Mouse (Mus musculus): Measurements from ENCODE around the gene Akr1d1.

Gene Akr1d1

DNA sequence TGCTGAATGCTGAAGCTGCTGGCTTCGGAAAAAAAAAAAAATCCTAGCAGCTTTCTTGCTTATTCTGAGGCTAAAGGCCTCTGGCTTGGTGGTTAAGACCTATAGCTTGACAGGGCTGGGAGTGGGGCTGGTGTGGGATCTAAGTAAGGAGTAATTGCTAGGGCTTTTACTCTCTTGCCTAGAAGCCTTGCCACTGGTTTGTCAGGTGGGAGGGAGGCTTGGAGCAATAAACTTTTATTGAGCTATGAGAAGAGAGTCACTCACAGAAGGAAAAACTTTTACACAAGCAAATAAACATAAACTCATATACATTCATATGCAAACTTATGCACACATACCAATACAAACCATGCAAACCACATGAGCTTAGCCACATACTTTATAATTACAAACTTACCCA is 42.0 kb downstream of the Akr1d1 start:
- no peak for DNase-seq

DNA sequence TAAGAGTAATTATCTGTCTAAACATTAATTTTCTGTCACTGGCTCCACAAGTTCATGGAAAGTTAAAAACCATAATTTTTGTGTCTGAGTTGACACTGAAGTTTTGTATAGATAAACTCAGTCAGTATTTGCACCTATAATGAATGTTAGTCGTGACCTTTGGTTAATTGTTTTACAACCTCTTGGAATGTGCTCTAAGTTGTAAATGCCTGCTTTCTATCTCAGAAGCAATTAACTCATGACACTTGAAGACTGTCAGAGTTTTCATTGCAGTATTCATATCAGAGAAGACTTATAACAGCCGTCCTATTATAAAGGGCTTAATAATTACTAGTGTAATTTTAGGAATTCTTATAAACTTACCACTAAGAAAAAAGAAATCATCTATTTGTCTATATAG is 43.0 kb downstream of the Akr1d1 start:
- no peak for DNase-seq

DNA sequence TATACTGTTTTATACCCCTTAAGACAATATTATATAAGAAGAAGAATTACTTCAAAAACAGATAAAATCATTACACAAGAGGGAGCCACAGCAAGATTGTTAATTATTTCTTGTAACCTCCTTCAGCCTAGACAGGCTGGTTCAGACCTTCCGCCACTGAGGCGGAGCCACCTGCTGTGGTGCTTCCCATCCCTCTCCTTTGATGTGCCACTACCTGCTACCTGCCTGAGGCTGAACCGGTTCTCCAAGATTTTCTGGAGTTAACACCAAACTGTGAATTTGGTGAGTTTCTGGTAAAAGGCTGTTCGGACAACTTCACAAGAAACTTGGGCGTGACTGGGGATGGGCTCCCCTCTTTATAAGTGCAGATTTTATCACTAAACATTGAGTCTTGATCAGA is 50.5 kb downstream of the Akr1d1 start:
- DNase-seq: no peak

DNA sequence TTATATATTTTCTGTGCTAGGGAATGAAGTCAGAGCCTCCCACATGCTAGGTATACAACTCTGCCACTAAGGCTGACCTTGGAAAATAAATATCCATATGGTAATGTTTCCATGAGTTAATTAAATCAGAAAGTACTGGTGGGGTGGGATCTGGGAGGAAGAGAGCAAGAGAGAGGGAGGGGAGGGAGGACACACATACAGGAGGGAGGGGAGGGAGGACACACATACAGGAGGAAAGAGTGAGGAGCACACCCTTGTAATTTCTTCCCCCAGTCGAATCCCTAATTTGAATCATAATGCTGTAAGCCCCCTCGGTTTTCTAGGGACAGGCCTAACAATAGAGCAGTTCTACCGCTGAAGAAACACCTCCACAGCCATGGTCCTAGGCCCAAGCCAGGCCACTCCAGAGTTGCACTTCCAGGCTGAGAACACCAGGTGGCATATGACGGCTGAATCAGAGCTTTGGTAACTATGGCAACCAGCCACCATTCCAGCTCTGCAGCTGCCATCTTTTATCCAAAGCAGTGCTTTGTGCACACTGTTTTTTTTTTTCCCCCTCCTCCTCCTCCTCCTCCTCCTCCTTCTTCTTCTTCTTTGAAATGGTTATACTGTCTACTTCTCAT is 59.5 kb downstream of the Akr1d1 start:
- peak; percentile 51 to 58 for DNase-seq

DNA sequence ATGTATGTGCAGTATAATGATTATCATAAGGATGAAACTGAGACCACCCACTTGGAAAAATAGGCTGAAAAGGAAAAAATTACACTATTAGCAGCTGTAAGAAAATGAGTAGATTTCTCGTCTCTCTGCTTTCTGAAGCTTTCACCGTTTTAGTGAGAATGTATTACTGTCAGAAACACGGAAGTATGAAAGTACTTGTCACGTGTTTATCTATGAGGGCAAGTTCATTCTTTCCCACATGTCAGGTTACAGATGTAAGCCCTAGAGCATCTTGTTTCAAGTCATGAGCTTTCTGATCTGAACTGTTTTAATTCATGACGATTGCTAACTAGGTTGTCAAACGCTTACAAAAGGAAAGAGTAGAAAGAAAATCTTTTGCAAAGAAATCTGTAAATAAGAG is 60.8 kb downstream of the Akr1d1 start:
- no peak for DNase-seq

DNA sequence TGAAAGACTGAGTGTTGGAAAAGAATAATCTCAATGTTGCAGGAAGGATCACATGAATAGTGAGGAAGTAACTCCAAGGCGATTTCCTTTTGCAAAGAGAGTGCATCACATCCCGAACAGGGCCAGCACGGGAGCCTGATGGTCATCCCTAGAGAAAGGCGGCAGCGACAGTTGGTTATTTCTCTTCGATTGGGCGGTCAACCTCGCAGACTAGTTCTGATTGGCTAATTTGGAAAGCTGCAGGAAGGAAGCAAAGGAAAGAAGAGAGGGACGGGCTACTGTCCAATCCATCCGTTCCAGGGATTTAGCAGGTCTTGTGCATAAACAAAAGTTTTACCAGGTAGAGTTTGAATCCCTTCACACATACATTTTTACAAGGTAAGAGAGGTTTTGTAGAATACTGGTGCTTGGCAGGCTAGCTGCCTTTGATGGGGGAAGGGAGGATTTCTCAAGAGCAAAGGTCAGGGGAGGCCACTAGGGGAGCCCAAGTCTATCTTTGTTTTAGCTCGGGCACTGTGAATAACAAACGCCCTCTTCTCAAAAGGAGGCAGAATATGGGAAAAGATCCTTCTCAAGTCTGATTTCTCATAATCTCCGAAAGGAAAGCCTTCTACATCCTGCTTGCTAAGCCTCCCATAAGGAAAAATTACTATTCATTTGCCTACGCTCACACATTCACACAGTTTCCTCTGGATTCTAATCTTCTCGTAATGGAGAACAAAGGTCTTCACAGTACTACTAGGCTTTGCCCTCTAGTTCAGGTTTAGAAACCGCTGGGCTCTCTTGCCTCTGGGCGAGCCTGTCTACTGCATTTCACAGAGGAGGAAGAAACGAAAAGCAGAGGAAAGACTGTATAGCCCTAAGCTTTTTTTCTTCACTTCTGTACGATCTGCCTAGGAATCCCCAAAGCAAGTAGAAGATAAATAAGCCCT is 62.4 kb downstream of the Akr1d1 start:
- DNase-seq: peak in 1 of 2 experiments; percentile 56

DNA sequence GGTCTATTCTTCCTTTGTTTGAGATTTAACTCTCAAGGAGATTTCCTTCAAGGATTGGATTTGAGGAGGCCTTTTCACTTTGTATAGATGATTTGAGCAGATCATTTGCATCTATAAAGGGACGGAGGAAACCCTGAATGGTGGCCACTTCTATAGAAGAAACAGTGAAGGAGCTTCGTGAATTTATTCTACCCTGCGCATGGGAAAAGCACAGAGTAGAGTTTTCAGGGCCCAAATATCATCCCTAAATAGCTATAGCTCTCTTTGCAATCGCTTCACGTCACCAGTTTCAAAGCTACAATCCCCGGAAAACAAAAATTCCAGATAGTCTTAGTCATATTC is 63.0 kb downstream of the Akr1d1 start:
- no peak for DNase-seq

DNA sequence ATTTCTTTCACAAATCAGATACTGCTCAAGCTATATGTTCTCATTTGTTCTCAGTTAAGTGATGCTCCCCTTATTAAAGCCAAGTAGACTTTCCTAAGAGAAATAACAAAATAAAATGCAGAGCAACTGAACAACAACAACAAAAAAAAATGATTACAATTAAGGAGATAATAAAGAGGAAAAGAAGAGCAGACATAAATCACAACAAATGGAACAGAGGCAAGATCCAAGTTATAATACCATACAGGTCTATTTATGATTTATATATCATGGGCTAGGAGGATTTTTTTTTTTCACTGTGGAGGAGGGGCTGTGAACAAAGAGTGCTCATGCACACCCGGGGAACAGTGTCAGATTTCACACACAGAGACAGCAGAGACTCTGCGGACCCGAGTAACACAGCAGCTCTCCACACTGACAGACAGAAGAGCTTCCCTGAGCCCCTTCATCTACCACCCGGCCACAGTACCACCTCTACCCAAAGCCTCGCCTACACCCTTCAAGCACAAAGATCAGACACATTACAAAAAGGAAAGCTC is 63.6 kb downstream of the Akr1d1 start:
- DNase-seq: no peak

DNA sequence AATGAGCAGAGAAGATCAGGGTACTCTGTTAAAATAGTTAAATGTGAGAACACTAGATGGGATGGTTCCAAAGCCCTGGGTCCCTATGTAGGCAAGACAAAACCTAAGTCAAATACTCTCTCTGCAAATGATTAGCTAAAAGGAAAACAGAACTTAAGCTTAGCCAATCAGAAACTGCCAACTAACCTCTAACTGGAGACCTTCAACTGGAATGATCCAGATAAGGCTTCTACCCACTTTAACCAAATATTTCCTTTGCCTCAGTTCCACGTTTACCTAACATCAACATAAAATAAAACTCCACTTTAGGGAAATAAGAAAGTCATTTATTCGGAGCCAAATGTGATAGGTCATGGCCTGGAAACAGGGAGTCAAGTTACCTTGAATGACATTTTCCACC is 67.1 kb downstream of the Akr1d1 start:
- no peak for DNase-seq

DNA sequence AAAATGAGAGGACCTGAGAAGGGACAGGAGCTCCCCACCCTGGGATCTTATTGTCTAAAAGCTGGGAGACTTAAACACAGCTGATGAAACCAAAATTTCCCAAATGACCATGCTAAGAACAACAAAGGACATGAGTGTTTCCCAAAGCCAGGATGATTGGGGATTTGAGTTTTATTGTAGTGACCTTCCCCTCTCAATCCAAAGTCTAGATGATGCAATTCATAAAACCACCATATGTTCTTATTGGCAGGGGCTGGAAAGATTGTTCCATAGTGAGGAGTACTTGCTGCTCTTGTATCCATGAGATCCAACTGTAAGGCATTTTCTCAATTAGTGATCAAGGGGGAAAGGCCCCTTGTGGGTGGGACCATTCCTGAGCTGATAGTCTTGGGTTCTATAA is 68.1 kb downstream of the Akr1d1 start:
- DNase-seq: no peak

DNA sequence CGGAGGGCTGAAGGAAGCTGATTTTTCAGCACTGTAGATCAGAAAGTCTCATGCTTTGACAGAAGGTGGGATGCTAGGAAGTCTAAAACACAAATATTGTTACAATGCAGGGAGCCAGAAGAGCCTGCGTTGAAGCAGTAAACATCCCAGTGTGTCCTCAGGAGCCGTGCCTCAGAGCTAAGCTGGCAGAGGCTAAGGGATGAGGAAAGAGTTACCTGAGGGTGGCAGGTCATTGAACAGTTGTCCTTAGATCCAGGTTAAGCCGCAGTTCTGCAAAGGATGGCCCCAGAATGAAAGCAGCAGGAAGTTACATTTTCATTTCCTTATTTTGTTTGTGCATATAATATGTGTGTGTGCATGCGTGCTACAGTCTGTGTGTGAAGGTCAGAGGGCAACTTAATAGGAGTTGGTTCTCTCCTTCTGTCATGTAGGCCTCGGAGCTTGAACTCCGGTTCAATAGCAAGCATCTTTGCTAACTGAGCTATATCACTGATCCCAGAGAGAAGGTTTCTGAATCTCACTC is 71.1 kb downstream of the Akr1d1 start:
- no peak for DNase-seq

DNA sequence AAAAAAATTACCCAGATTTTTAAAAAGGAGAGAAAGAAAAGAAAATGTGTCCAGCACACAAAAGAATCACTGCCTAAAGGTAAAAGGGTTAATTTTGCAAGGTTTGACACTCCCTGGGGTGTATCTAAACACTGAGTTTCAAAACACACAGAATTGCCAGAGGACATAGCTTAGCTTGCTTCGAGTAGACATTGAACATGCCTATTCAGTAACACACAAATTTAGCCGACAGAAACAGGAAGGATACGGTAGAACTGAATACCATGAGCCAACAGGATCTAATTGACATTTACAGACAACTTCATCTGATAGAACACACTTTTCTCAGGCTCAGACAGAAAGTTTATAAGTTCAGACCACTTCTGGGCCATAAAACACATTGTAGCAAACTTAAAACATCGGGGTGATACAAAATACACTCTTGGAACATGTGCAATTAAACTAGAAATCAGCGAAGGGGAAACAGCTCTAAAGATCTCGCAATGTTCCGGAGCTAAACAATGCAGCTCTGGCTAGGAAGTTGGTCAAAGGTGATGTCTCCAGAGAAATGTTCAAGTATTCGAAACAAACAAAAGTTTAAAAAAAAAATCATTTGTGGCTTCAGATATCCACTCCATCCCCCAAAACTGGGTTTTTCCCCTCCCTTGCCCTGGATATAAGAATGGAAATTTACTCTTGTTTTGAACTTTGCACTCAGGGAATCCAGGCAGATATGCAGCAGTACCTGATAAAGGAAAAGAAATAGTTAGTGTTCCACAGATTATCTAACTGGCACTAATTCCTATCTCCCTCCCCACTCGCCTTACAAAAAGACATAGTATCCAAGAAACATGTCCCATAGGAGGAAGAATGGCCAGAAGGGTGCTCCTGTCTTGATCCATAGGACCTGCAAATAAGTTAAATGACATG is 73.1 kb downstream of the Akr1d1 start:
- no peak for DNase-seq

DNA sequence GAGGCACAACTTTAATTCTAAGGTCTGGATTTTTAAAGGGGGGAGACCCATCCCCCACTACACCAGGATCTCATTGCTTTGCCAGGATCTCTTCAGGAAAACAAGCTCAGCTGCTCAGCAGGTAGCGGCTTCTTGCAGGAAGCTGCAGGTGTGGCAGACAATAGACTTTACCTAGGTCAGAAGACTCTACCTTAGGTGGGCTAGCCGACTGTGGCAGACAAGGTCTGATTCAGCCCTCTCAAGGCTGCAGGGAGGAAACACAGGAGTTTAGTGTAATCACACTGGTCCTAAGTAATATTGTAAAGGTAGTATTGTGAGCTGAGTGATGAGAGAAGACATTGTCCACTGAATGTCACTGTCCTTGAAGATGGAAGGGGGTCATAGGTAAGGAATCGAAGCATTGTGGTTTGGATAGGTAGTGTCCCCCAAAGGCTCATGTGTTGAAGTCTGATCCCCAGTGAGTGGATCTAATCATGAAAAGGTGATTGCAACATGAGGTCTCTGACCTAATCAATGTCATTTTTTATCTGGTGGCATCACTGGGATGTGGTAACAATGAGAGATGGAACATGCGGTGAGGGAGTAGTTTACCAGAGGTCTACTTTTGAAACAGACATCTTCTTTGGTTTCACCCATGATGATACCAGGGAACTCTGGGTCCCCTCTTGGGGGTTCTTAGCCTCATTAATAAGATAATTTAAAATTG is 74.4 kb downstream of the Akr1d1 start:
- no peak for DNase-seq

DNA sequence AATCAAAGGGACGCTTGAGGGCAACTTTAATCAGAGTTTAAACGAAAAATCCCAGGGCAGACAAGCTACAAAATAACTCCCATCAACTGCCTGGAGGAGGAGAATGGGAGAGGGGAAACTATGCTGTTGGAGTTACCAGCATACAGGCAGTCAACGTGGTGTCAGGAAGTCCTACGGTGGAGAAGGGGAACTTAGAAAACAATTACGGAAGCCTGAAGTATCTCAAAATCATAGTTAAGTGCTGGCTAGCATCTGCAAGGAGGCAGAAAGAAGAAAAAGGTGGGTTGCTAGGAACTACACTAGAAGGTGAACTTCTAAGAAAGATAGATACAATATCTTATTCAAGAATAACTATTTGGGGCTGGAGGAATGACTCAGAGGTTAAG is 74.9 kb downstream of the Akr1d1 start:
- no peak for DNase-seq

DNA sequence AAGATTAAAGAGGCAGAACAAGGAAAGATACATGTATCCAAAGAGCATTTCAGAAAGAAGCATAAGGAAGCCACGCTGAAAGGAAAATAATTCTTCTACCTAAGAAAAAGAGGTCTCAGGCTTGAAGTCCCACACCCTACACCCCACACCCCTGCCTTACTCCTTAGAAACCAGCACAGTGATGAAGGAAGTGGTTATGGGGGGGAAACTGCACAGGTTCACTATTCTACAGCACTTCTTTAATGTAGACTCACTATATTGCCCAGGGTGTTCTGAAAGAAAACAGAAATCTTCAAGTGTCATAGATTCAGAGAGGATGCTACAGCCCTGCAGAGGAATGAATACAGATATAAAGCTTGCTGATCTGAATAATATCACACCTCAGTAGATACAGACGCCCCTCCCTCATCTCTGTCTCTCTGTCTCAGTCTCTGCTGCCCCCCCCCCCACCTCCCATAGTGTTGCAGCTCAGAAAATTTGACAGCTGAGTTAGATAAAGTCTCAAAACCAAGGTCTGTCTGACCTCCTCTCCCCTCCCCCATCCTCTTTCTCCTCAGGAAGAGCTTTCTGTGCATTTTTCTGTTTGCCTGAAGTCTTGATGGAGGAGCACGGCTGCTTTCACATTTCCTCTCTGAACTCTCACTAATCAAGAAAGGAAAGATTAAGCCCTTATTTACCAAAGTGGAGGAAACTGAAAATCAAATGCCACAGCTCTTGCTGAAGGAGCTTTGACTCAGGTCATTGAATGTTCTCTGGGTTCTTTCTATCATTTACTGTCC is 77.7 kb downstream of the Akr1d1 start:
- no peak for DNase-seq

DNA sequence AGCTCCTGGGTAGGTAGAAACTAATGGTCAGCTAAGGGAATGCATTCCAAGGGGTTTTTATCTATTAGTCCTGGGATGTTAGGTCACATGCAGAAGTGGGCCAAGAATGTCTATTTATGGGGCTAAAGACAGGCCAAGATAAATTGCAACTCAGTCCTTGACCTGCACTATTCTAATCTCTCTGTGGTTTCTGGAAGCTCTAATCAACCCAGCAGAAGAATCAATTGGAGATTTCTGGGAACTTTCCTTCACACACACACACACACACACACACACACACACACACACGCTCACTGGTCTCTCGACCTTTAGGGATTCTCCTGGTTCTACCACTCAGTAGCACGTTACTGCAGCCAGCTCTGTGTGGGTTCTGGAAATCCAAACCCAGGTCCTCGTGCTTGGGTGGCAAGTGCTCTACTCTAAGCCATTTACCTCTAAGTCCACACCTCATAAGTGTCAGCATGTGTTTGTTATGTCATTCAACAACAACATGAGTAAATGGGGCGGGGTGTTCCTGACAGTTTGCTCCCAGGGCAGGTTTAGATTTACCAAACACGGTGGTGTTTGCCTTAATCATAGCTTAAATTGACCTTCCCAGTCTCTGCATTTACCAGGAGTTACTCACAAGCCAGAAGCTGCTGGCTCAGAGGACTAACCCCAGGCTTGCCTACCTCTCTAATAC is 82.8 kb downstream of the Akr1d1 start:
- DNase-seq: no peak

DNA sequence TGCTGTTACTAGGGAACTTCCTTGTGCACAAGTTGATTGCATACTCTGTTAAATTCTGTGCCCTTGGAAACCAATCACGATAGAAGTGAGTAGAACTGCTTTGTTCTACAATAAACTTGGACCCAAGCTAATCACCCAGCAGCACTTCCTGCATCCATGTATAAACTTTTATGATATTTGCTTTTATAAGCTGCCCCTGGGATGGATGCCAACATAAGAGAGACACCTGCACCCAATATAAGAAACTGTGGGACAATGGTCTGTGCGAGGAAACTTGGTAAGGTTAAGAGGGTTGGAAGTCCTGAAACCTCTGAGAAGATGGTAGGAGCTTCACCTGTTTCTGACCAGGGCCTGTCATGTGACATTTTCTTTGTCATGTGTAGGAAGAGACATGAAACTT is 85.5 kb downstream of the Akr1d1 start:
- no peak for DNase-seq

DNA sequence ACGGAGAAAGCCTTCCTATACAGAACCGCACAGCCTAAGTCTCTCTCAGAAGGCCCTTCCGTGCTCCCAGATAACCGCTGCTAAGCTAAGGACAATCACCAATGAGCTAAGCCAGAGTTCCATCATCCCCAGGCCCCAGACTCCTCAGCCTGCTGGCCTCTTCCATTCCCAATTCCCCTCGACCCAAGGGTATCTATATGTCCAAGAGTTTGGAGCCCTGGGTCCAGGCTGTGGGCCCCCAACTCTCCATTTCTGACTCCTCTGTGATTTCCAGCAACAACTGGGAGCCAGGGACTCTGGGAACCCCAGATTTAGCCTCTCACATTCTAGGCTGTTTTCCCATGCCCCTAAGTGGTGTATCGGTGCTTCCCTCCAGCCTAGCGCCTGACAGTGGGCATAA is 86.2 kb downstream of the Akr1d1 start:
- DNase-seq: no peak

DNA sequence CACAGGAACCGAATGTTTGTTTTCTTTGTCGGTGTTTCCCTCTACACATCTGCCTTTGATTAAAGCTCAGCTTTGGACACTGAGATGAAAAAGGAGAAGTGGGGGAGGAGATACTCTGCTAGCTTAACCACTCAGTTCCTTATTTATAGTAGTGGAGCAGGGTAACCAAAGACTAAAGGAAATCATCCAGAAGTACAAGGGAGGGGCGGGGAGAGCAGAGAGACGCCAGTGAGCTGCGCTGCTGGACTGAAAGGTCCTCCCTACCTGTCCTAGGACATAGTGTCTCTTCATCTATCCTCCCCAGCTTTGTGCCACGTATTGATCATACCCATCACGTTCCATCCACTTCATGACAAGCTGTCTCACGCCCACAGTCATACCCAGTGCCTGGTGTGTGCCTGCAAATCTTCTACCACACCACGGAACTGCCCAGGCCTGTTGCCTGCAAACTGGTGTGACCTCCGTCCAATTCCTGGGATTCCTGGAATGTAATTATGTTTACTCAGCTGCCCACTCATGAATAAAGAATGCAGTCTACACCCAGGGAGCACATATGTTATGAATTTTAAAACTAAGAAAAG is 87.5 kb downstream of the Akr1d1 start:
- DNase-seq: peak; percentile 33 to 48
